Mouse (Mus musculus) bone marrow macrophage, adult 2 months (primary cell): Measurements from ENCODE around the gene Arhgef17.

Experiments used
- CTCF ChIP-seq: IDR thresholded peaks from 2 replicates; pipeline ENCODE4 v1.5.1; 2012; ENCODE audit warnings: low read depth, mild to moderate bottlenecking, low read length, moderate library complexity
- POLR2A ChIP-seq: IDR thresholded peaks from 2 replicates; pipeline ENCODE4 v1.6.1; 2012; ENCODE audit warnings: mild to moderate bottlenecking, low read depth, low read length, borderline replicate concordance

DNA sequence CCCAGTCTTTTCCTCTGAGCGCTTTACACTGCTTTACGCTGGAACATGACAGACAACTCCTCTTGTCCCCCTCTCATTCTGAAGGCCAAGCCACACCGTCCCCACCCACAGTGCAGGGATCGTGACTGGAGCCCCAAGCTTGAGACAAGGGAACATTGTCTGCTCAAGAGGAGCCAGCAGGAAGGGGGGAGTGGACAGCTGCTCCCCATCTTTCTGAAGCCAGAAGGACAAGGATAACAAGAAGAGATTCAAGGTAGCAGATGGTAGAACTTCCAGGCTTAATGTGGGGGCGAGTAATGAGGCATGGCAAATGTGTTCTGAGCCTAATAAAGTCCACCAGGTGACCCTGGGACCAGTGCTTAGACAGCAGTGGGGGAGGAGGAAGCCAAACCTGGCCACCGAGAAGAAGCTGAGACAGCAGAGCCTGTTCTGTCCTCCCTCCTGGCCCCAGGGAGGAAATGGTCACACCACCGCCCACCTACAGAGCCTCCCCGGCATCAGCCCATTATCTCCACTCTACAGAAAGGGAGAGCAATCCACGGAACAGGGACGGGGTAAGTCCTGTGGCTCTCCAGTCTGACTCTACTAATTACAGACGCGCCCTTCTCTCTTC, 5.5 kb downstream of the Arhgef17 start:
- TF ChIP-seq POLR2A = no peak
- TF ChIP-seq CTCF = no peak
